Mouse (Mus musculus): ENCODE data around the gene Ier5. TPM values are rescaled to one million over a fixed set of nuclear protein-coding genes. Genes with fewer than 3 reads are reported as not detected.

The Ier5 gene
- polyA plus RNA-seq, 1 experiment from 2014 or later = 17.3 TPM

GRCm38 (mm10) chr1:155108412-155108811 is 9.0 kb upstream of the Ier5 start:
- H3K9me3 ChIP-seq (ENCODE audit: control insufficient read depth, low read length) = no peaks in the 10 kb centered on the region
- 37% methylated on average over 4 of the region's 4 CpGs for WGBS
- H3K36me3 ChIP-seq (ENCODE audit: control insufficient read depth, insufficient read depth, low read length) = no peaks in the 10 kb centered on the region
- no peak for DNase-seq (ENCODE audit: low spot score)
- ATAC-seq (ENCODE audit: insufficient read depth, low FRiP score, low TSS enrichment) = no peak
- no peaks in the 10 kb centered on the region for H3K27me3 ChIP-seq (ENCODE audit: control insufficient read depth, insufficient read depth, low read length)
- no peak overlapping the region for H3K27ac ChIP-seq (ENCODE audit: low read depth, low read length)
- H3K4me1 ChIP-seq (ENCODE audit: control insufficient read depth, insufficient read depth, low read length) = peaks cover 5% of the 10 kb centered on the region; the same call in 1 of the 2 replicates
- H3K9ac ChIP-seq (ENCODE audit: low read length) = no peak overlapping the region
- no peak overlapping the region for H3K4me3 ChIP-seq (ENCODE audit: low read depth, low read length)
- no peak overlapping the region for H3K4me2 ChIP-seq (ENCODE audit: low read depth)

- no peak overlapping the region for H3K4me3 ChIP-seq (ENCODE audit: low read depth, low read length)
- no peak overlapping the region for H3K27ac ChIP-seq (ENCODE audit: low read depth, low read length)
- no peaks in the 10 kb centered on the region for H3K36me3 ChIP-seq (ENCODE audit: control insufficient read depth, insufficient read depth, low read length)
- H3K27me3 ChIP-seq (ENCODE audit: control insufficient read depth, insufficient read depth, low read length) = no peaks in the 10 kb centered on the region
- H3K9me3 ChIP-seq (ENCODE audit: control insufficient read depth, low read length) = no peaks in the 10 kb centered on the region
- 64% methylated on average over 5 of the region's 5 CpGs for WGBS
- no peak overlapping the region for H3K9ac ChIP-seq (ENCODE audit: low read length)
- H3K4me2 ChIP-seq (ENCODE audit: low read depth) = no peak overlapping the region
- no peak for DNase-seq (ENCODE audit: low spot score)
- H3K4me1 ChIP-seq (ENCODE audit: control insufficient read depth, insufficient read depth, low read length) = peaks cover 5% of the 10 kb centered on the region; the same call in 1 of the 2 replicates
- ATAC-seq (ENCODE audit: insufficient read depth, low FRiP score, low TSS enrichment) = no peak
These were observed 8.4 kb upstream of the Ier5 start for GRCm38 (mm10) chr1:155107843-155108242.

GRCm38 (mm10) chr1:155106310-155106709 is 6.9 kb upstream of the Ier5 start:
- H3K27ac ChIP-seq (ENCODE audit: low read depth, low read length) = no peak overlapping the region
- no peak for DNase-seq (ENCODE audit: low spot score)
- peaks cover 5% of the 10 kb centered on the region; the same call in 1 of the 2 replicates for H3K4me1 ChIP-seq (ENCODE audit: control insufficient read depth, insufficient read depth, low read length)
- H3K27me3 ChIP-seq (ENCODE audit: control insufficient read depth, insufficient read depth, low read length) = no peaks in the 10 kb centered on the region
- H3K9ac ChIP-seq (ENCODE audit: low read length) = no peak overlapping the region
- no peak for ATAC-seq (ENCODE audit: insufficient read depth, low FRiP score, low TSS enrichment)
- H3K36me3 ChIP-seq (ENCODE audit: control insufficient read depth, insufficient read depth, low read length) = no peaks in the 10 kb centered on the region
- no peak overlapping the region for H3K4me3 ChIP-seq (ENCODE audit: low read depth, low read length)
- H3K9me3 ChIP-seq (ENCODE audit: control insufficient read depth, low read length) = no peaks in the 10 kb centered on the region
- H3K4me2 ChIP-seq (ENCODE audit: low read depth) = no peak overlapping the region
- 80% methylated on average over 1 of the region's 1 CpGs for WGBS

- ATAC-seq (ENCODE audit: insufficient read depth, low FRiP score, low TSS enrichment) = no peak
- no peaks in the 10 kb centered on the region for H3K9me3 ChIP-seq (ENCODE audit: control insufficient read depth, low read length)
- 0 out of 2 replicates have a peak, but pooled peaks cover 2% of the 10 kb centered on the region for H3K4me1 ChIP-seq (ENCODE audit: control insufficient read depth, insufficient read depth, low read length)
- WGBS = 91% methylated on average over 5 of the region's 5 CpGs
- no peak overlapping the region for H3K4me2 ChIP-seq (ENCODE audit: low read depth)
- H3K27ac ChIP-seq (ENCODE audit: low read depth, low read length) = no peak overlapping the region
- no peak overlapping the region for H3K4me3 ChIP-seq (ENCODE audit: low read depth, low read length)
- no peaks in the 10 kb centered on the region for H3K36me3 ChIP-seq (ENCODE audit: control insufficient read depth, insufficient read depth, low read length)
- no peak for DNase-seq (ENCODE audit: low spot score)
- no peaks in the 10 kb centered on the region for H3K27me3 ChIP-seq (ENCODE audit: control insufficient read depth, insufficient read depth, low read length)
- H3K9ac ChIP-seq (ENCODE audit: low read length) = no peak overlapping the region
These were observed 4.6 kb upstream of the Ier5 start for GRCm38 (mm10) chr1:155103991-155104390.

- Histone ChIP-seq H3K4me1 (ENCODE audit: control insufficient read depth, insufficient read depth, low read length) (no peaks in the 10 kb centered on the region), H3K27me3 (ENCODE audit: control insufficient read depth, insufficient read depth, low read length) (no peaks in the 10 kb centered on the region), H3K9me3 (ENCODE audit: control insufficient read depth, low read length) (no peaks in the 10 kb centered on the region), H3K4me3 (ENCODE audit: low read depth, low read length) (no peak overlapping the region), H3K27ac (ENCODE audit: low read depth, low read length) (no peak overlapping the region), H3K36me3 (ENCODE audit: control insufficient read depth, insufficient read depth, low read length) (no peaks in the 10 kb centered on the region), H3K9ac (ENCODE audit: low read length) (no peak overlapping the region), H3K4me2 (ENCODE audit: low read depth) (no peak overlapping the region)
- 77% methylated on average over 4 of the region's 4 CpGs for WGBS
- ATAC-seq (ENCODE audit: insufficient read depth, low FRiP score, low TSS enrichment) (no peak), DNase-seq (ENCODE audit: low spot score) (no peak)
These were observed 3.2 kb upstream of the Ier5 start for GRCm38 (mm10) chr1:155102631-155103030.

- no peaks in the 10 kb centered on the region for H3K27me3 ChIP-seq (ENCODE audit: control insufficient read depth, insufficient read depth, low read length)
- under 1% methylated on average over 78 of the region's 93 CpGs for WGBS
- peak overlapping the region; percentile 64 for H3K27ac ChIP-seq (ENCODE audit: low read depth, low read length)
- ATAC-seq (ENCODE audit: insufficient read depth, low FRiP score, low TSS enrichment) = peak; percentile 59
- DNase-seq (ENCODE audit: low spot score) = peak; percentile 65
- no peaks in the 10 kb centered on the region for H3K36me3 ChIP-seq (ENCODE audit: control insufficient read depth, insufficient read depth, low read length)
- H3K9ac ChIP-seq (ENCODE audit: low read length) = peak overlapping the region; percentile 99
- peak overlapping the region; percentile 98 for H3K4me3 ChIP-seq (ENCODE audit: low read depth, low read length)
- H3K4me1 ChIP-seq (ENCODE audit: control insufficient read depth, insufficient read depth, low read length) = peaks cover 7% of the 10 kb centered on the region
- peak overlapping the region; percentile 84 for H3K4me2 ChIP-seq (ENCODE audit: low read depth)
- no peaks in the 10 kb centered on the region for H3K9me3 ChIP-seq (ENCODE audit: control insufficient read depth, low read length)
These were observed 753 bp downstream of the Ier5 start for GRCm38 (mm10) chr1:155098486-155099279.

GRCm38 (mm10) chr1:155097931-155098485 is 1.4 kb downstream of the Ier5 start:
- Histone ChIP-seq H3K4me3 (ENCODE audit: low read depth, low read length) (peak overlapping the region; percentile 98), H3K9me3 (ENCODE audit: control insufficient read depth, low read length) (no peaks in the 10 kb centered on the region), H3K36me3 (ENCODE audit: control insufficient read depth, insufficient read depth, low read length) (no peaks in the 10 kb centered on the region), H3K9ac (ENCODE audit: low read length) (peak overlapping the region; percentile 99), H3K4me2 (ENCODE audit: low read depth) (peak overlapping the region; percentile 84), H3K27ac (ENCODE audit: low read depth, low read length) (peak overlapping the region; percentile 64; the same call in 1 of the 2 replicates), H3K27me3 (ENCODE audit: control insufficient read depth, insufficient read depth, low read length) (no peaks in the 10 kb centered on the region), H3K4me1 (ENCODE audit: control insufficient read depth, insufficient read depth, low read length) (peaks cover 13% of the 10 kb centered on the region)
- ATAC-seq (ENCODE audit: insufficient read depth, low FRiP score, low TSS enrichment) (no peak), DNase-seq (ENCODE audit: low spot score) (peak; percentile 55)
- 0% methylated on average over 33 of the region's 33 CpGs for WGBS

- 35% methylated on average over 6 of the region's 6 CpGs for WGBS
- Histone ChIP-seq H3K36me3 (ENCODE audit: control insufficient read depth, insufficient read depth, low read length) (no peaks in the 10 kb centered on the region), H3K4me2 (ENCODE audit: low read depth) (peak overlapping the region; percentile 84), H3K27ac (ENCODE audit: low read depth, low read length) (no peak overlapping the region), H3K4me1 (ENCODE audit: control insufficient read depth, insufficient read depth, low read length) (peaks cover 19% of the 10 kb centered on the region), H3K9ac (ENCODE audit: low read length) (peak overlapping the region; percentile 99), H3K27me3 (ENCODE audit: control insufficient read depth, insufficient read depth, low read length) (no peaks in the 10 kb centered on the region), H3K4me3 (ENCODE audit: low read depth, low read length) (peak overlapping the region; percentile 98), H3K9me3 (ENCODE audit: control insufficient read depth, low read length) (no peaks in the 10 kb centered on the region)
- DNase-seq (ENCODE audit: low spot score) (no peak), ATAC-seq (ENCODE audit: insufficient read depth, low FRiP score, low TSS enrichment) (no peak)
These were observed 2.1 kb downstream of the Ier5 start for GRCm38 (mm10) chr1:155097354-155097753.

All from neural tube, embryonic 11.5 days (tissue).